Mouse (Mus musculus) liver, embryonic 14.5 days (tissue): ENCODE measurements around the gene Aldh3b1. TPM values are rescaled to one million over a fixed set of nuclear protein-coding genes. Genes with fewer than 3 reads are reported as not detected.
"Not testable (repeated sequence)": the region's sequence is repeated elsewhere in the genome, so short reads cannot be mapped to it uniquely, and the experiment has no call there.

Experiments
- ATAC-seq: fragments of 200-750 bp; cut with Nextera tagmentation; 2 replicates; pipeline ENCODE4 v1.8.0; 2017; ENCODE audit warnings: moderate number of reproducible peaks, mild to moderate bottlenecking, moderate library complexity; ENCODE audit not compliant: insufficient read depth
- DNase-seq, 3 experiments: peaks; one replicate each; pipeline ENCODE4 v3.0.0-alpha.2; 2012 to 2013; ENCODE audit warnings: low read depth in 3 of 3, low spot score in 3 of 3
- H3K27ac ChIP-seq: fragments of 300-500 bp; sonication (generic); 2 replicates; pipeline ENCODE4 v1.5.1; 2014; ENCODE audit warnings: moderate library complexity, mild to moderate bottlenecking, control low read depth, inconsistent platforms
- H3K27me3 ChIP-seq: fragments of 300-500 bp; sonication (generic); 2 replicates; pipeline ENCODE4 v1.6.1; 2014; ENCODE audit warnings: mild to moderate bottlenecking, low read length, moderate library complexity; ENCODE audit not compliant: control insufficient read depth, insufficient read depth
- H3K36me3 ChIP-seq: fragments of 300-500 bp; sonication (generic); replicated peaks from 2 replicates; pipeline ENCODE4 v1.6.1; 2014; ENCODE audit warnings: low read depth; ENCODE audit not compliant: control insufficient read depth, insufficient read depth
- H3K4me1 ChIP-seq, 2 experiments: fragments of 200-500 bp in 1 of 2; fragments of 300-500 bp in 1 of 2; sonication (generic) in 1 of 2; replicated peaks; 2 replicates each; pipeline ENCODE4 v1.6.1; 2012 to 2014; ENCODE audit warnings: antibody characterized with exemption in 1 of 2, inconsistent platforms in 1 of 2, low read length in 1 of 2; ENCODE audit not compliant: control insufficient read depth in 2 of 2, insufficient read depth in 2 of 2
- H3K4me2 ChIP-seq: fragments of 300-500 bp; sonication (generic); 2 replicates; pipeline ENCODE4 v1.6.1; 2014; ENCODE audit warnings: low read depth, mild to moderate bottlenecking, control low read depth, moderate library complexity
- H3K4me3 ChIP-seq, 2 experiments: fragments of 200-500 bp in 1 of 2; fragments of 300-500 bp in 1 of 2; sonication (generic) in 1 of 2; 2 replicates each; pipeline ENCODE4 v1.5.1; 2012 to 2014; ENCODE audit warnings: low read depth in 2 of 2, low read length in 2 of 2, mild to moderate bottlenecking in 2 of 2, control low read depth in 1 of 2, inconsistent platforms in 1 of 2, moderate library complexity in 1 of 2; ENCODE audit not compliant: insufficient read depth in 1 of 2
- H3K9ac ChIP-seq: fragments of 300-500 bp; sonication (generic); replicated peaks from 2 replicates; pipeline ENCODE4 v1.6.1; 2014; ENCODE audit warnings: mild to moderate bottlenecking, control low read depth, moderate library complexity
- H3K9me3 ChIP-seq: fragments of 300-500 bp; sonication (generic); 2 replicates; pipeline ENCODE4 v1.6.1; 2016; ENCODE audit warnings: low read length, mixed read lengths; ENCODE audit not compliant: control insufficient read depth
- CTCF ChIP-seq: IDR thresholded peaks from 2 replicates; pipeline ENCODE4 v1.5.1; 2016; ENCODE audit warnings: antibody characterized with exemption, low read depth, control low read depth
- EP300 ChIP-seq: IDR thresholded peaks from 2 replicates; pipeline ENCODE4 v1.6.1; 2016; ENCODE audit warnings: antibody characterized with exemption, low read depth
- WGBS: fragments of 180-500 bp; shearing (Covaris S2); extraction: QIAGEN DNeasy Blood & Tissue Kit; methylation state at CpG from one replicate; pipeline ENCODE4 v1.1.7; 2014; ENCODE audit not compliant: insufficient replicate concordance; 5-methylcytosine and 5-hydroxymethylcytosine counted together
- polyA plus RNA-seq, 2 experiments: library from polyadenylated mRNA; depleted of rRNA in 1 of 2; stranded (reverse) in 1 of 2; unstranded in 1 of 2; fragments of >200 nt; fragmentation: Nextera tagmentation in 1 of 2; extraction: Ambion mirVana in 1 of 2; gene quantifications; 2 replicates each; pipeline versions ENCODE4 v1.2.1 to v1.2.3; 2012 to 2014

The Aldh3b1 gene
- polyA plus RNA-seq, 2 experiments, result 3.3 to 5.3 TPM

DNA sequence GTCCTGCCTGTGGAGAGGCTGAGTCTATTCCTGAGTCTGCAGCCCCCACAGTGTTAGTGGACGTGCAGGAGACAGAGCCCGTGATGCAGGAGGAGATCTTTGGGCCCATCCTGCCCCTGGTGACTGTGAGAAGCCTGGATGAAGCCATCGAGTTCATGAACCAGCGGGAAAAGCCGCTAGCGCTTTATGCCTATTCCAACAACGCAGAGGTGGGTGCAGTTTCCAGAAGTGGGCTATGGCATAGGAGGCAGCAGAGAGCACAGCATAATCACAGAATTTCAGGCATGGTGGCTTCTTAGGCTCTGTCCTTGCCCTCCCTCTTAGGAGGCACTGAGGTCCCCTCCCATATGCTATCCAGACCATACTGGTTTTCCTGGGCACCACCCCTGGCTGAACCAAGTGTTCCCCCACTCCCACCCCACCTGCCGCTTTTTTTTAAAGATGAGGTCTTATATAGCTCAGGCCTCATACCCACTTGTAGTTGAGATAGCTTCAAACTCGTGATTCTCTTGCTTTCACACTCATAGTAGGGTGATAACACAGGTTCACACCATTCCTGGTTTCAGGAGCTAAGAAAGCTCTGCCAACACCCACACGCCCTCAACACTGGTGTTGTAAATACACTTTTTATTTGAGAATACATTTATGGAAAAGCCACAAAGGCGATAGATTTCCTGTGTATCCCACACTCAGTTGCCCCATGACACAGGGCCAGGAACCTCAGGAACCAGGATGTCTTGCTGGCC is 36.9 kb upstream of the Aldh3b1 start:
- H3K27ac ChIP-seq, result no peak overlapping the region
- no peak overlapping the region for H3K4me3 ChIP-seq
- ATAC-seq, result no peak
- H3K36me3 ChIP-seq, result no peaks in the 10 kb centered on the region
- no peaks in the 10 kb centered on the region for H3K27me3 ChIP-seq
- DNase-seq, result no peak
- TF ChIP-seq CTCF, result peak; percentile 30; the same call in 1 of the 2 replicates
- TF ChIP-seq EP300, result no peak
- H3K9me3 ChIP-seq, result no peaks in the 10 kb centered on the region
- H3K4me2 ChIP-seq, result no peak overlapping the region
- H3K9ac ChIP-seq, result no peak overlapping the region
- peaks cover 0 to under 1% of the 10 kb centered on the region in 2 experiments; a peak in 1 of 4 replicates for H3K4me1 ChIP-seq
- 62% methylated on average over 11 of the region's 11 CpGs for WGBS

- Histone ChIP-seq H3K9ac (no peak overlapping the region), H3K36me3 (no peaks in the 10 kb centered on the region), H3K4me1 (no peaks in the 10 kb centered on the region), H3K4me3 (no peak overlapping the region), H3K27me3 (no peaks in the 10 kb centered on the region), H3K27ac (no peak overlapping the region), H3K4me2 (no peak overlapping the region), H3K9me3 (no peaks in the 10 kb centered on the region)
- 58% methylated on average over 4 of the region's 4 CpGs for WGBS
- TF ChIP-seq EP300, result no peak
- DNase-seq (no peak), ATAC-seq (no peak)
These were observed 34.4 kb upstream of the Aldh3b1 start for GRCm38 (mm10) chr19:3964030-3964429.

GRCm38 (mm10) chr19:3962469-3962868 is 32.9 kb upstream of the Aldh3b1 start:
- H3K4me3 ChIP-seq, result no peak overlapping the region
- H3K9ac ChIP-seq, result no peak overlapping the region
- no peaks in the 10 kb centered on the region for H3K9me3 ChIP-seq
- 7% methylated on average over 2 of the region's 2 CpGs for WGBS
- no peaks in the 10 kb centered on the region for H3K27me3 ChIP-seq
- TF ChIP-seq CTCF (peak; percentile 47), EP300 (no peak)
- DNase-seq (no peak), ATAC-seq (no peak)
- H3K4me1 ChIP-seq, result no peaks in the 10 kb centered on the region
- no peaks in the 10 kb centered on the region for H3K36me3 ChIP-seq
- H3K27ac ChIP-seq, result no peak overlapping the region
- H3K4me2 ChIP-seq, result no peak overlapping the region

GRCm38 (mm10) chr19:3961805-3962204 is 32.2 kb upstream of the Aldh3b1 start:
- not testable (repeated sequence) for H3K27ac ChIP-seq, ATAC-seq, H3K36me3 ChIP-seq, H3K4me1 ChIP-seq, H3K4me2 ChIP-seq, H3K4me3 ChIP-seq, H3K9ac ChIP-seq, H3K9me3 ChIP-seq, H3K27me3 ChIP-seq, DNase-seq
- WGBS, result 68% methylated on average over 6 of the region's 6 CpGs

DNA sequence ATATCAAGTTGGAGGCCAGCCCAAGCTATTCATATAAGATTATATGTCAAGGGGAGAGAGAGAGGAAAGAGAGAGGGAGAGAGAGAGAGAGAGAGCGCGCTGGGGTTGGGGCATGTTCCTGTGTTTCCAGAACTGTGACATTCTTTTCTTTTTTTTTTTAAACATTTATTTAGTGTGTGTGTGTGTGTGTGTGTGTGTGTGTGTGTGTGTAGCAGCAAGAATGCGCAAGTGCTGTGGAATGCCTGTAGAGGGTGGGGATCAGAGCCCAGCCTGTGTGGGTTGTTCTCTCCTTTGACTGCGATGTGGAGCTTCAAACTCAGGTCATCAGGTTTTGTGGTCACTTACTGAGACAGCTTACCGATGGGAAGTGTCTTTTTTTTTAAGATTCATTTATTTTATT is 30.6 kb upstream of the Aldh3b1 start:
- DNase-seq (no peak), ATAC-seq (no peak)
- Histone ChIP-seq H3K9me3 (no peaks in the 10 kb centered on the region), H3K27me3 (no peaks in the 10 kb centered on the region), H3K27ac (no peak overlapping the region), H3K36me3 (no peaks in the 10 kb centered on the region), H3K9ac (no peak overlapping the region), H3K4me3 (no peak overlapping the region), H3K4me2 (no peak overlapping the region), H3K4me1 (no peaks in the 10 kb centered on the region)
- 69% methylated on average over 5 of the region's 5 CpGs for WGBS
- no peak for TF ChIP-seq CTCF
- TF ChIP-seq EP300, result no peak
